Mouse (Mus musculus): ENCODE measurements around the gene Zfp652. TPM values are rescaled to one million over a fixed set of nuclear protein-coding genes. Genes with fewer than 3 reads are reported as not detected.
A peak's percentile ranks its signal among the peaks of the same experiment; 100 is the strongest.
"Not testable (repeated sequence)": the region's sequence is repeated elsewhere in the genome, so short reads cannot be mapped to it uniquely, and the experiment has no call there.

The Zfp652 gene
- 30.0 and 30.1 TPM in 2 replicates for polyA plus RNA-seq (2012; rRNA removed)

- 1% methylated on average over 41 of the region's 103 CpGs for WGBS
These were observed at the start of gene Zfp652 for GRCm38 (mm10) chr11:95712563-95713224. Gene Zfp652, plus strand, starts transcription at chr11:95712673.

GRCm38 (mm10) chr11:95666529-95667149 lies 45.8 kb upstream of the Zfp652 start, which contains the start of gene Phb:
Gene Phb, plus strand, starts transcription at chr11:95666957.
- 1% methylated on average over 25 of the region's 25 CpGs for WGBS
- TF ChIP-seq POLR2A (IDR thresholded peaks at IDR 0.05; ENCODE audit: borderline replicate concordance, insufficient read depth, low read length) (peak; percentile 91; the same call in 1 of the 2 replicates), CTCF (IDR thresholded peaks at IDR 0.05; ENCODE audit: borderline replicate concordance, insufficient read depth, low read depth, low read length) (no peak)
- DNase-seq, result peak; percentile 92 to 98
- no peaks in the 10 kb centered on the region for H3K27me3 ChIP-seq (ENCODE audit: control insufficient read depth, insufficient read depth, low read length)
- H3K4me3 ChIP-seq (replicated peaks; ENCODE audit: insufficient read depth, low read depth, low read length), result peak within 1 kb of the TSS; percentile 84
- no peaks in the 10 kb centered on the region; the same call in none of the 2 replicates for H3K4me1 ChIP-seq (ENCODE audit: control insufficient read depth, insufficient read depth, low read length)
- H3K27ac ChIP-seq (ENCODE audit: insufficient read depth, low read length), result peak within 1 kb of the TSS; percentile 12; the same call in 1 of the 2 replicates

More at GRCm38 (mm10) chr11:95712563-95713224, at the start of gene Zfp652:
- TF ChIP-seq POLR2A (IDR thresholded peaks at IDR 0.05; ENCODE audit: borderline replicate concordance, insufficient read depth, low read length) (peak; percentile 13; the same call in 1 of the 2 replicates), CTCF (IDR thresholded peaks at IDR 0.05; ENCODE audit: borderline replicate concordance, insufficient read depth, low read depth, low read length) (no peak)
- Histone ChIP-seq H3K27me3 (ENCODE audit: control insufficient read depth, insufficient read depth, low read length) (no peaks in the 10 kb centered on the region), H3K4me3 (replicated peaks; ENCODE audit: insufficient read depth, low read depth, low read length) (peak within 1 kb of the TSS; percentile 99), H3K4me1 (ENCODE audit: control insufficient read depth, insufficient read depth, low read length) (0 out of 2 replicates have a peak, but pooled peaks cover 4% of the 10 kb centered on the region), H3K27ac (ENCODE audit: insufficient read depth, low read length) (peak within 1 kb of the TSS; percentile 73)
- DNase-seq, result peak; percentile 93 to 95

GRCm38 (mm10) chr11:95667177-95667576 lies 45.3 kb upstream of the Zfp652 start:
- H3K27ac ChIP-seq (ENCODE audit: insufficient read depth, low read length), result peak overlapping the region; percentile 12; the same call in 1 of the 2 replicates
- 3% methylated on average over 11 of the region's 11 CpGs for WGBS
- H3K4me1 ChIP-seq (ENCODE audit: control insufficient read depth, insufficient read depth, low read length), result no peaks in the 10 kb centered on the region; the same call in 1 of the 2 replicates
- TF ChIP-seq CTCF (IDR thresholded peaks at IDR 0.05; ENCODE audit: borderline replicate concordance, insufficient read depth, low read depth, low read length) (no peak), POLR2A (IDR thresholded peaks at IDR 0.05; ENCODE audit: borderline replicate concordance, insufficient read depth, low read length) (no peak)
- H3K27me3 ChIP-seq (ENCODE audit: control insufficient read depth, insufficient read depth, low read length), result no peaks in the 10 kb centered on the region
- H3K4me3 ChIP-seq (replicated peaks; ENCODE audit: insufficient read depth, low read depth, low read length), result peak overlapping the region; percentile 84
- DNase-seq, result no peak

GRCm38 (mm10) chr11:95668086-95668485 lies 44.4 kb upstream of the Zfp652 start:
- WGBS, result 88% methylated on average over 7 of the region's 7 CpGs

GRCm38 (mm10) chr11:95675498-95675897 lies 37.0 kb upstream of the Zfp652 start:
- no peak for TF ChIP-seq POLR2A (IDR thresholded peaks at IDR 0.05; ENCODE audit: borderline replicate concordance, insufficient read depth, low read length)
- no peak for TF ChIP-seq CTCF (IDR thresholded peaks at IDR 0.05; ENCODE audit: borderline replicate concordance, insufficient read depth, low read depth, low read length)
- Histone ChIP-seq H3K27ac (ENCODE audit: insufficient read depth, low read length) (no peak overlapping the region), H3K27me3 (ENCODE audit: control insufficient read depth, insufficient read depth, low read length) (no peaks in the 10 kb centered on the region), H3K4me3 (replicated peaks; ENCODE audit: insufficient read depth, low read depth, low read length) (no peak overlapping the region), H3K4me1 (ENCODE audit: control insufficient read depth, insufficient read depth, low read length) (0 out of 2 replicates have a peak, but pooled peaks cover 5% of the 10 kb centered on the region)
- WGBS, result 91% methylated on average over 14 of the region's 14 CpGs
- no peak for DNase-seq

More at GRCm38 (mm10) chr11:95668086-95668485, 44.4 kb upstream of the Zfp652 start:
- DNase-seq; H3K27ac ChIP-seq (ENCODE audit: insufficient read depth, low read length); H3K4me1 ChIP-seq (ENCODE audit: control insufficient read depth, insufficient read depth, low read length); H3K4me3 ChIP-seq (replicated peaks; ENCODE audit: insufficient read depth, low read depth, low read length); H3K27me3 ChIP-seq (ENCODE audit: control insufficient read depth, insufficient read depth, low read length): not testable (repeated sequence)

GRCm38 (mm10) chr11:95676307-95676706 lies 36.2 kb upstream of the Zfp652 start:
- Histone ChIP-seq H3K4me3 (replicated peaks; ENCODE audit: insufficient read depth, low read depth, low read length) (no peak overlapping the region), H3K27ac (ENCODE audit: insufficient read depth, low read length) (no peak overlapping the region), H3K27me3 (ENCODE audit: control insufficient read depth, insufficient read depth, low read length) (no peaks in the 10 kb centered on the region), H3K4me1 (ENCODE audit: control insufficient read depth, insufficient read depth, low read length) (0 out of 2 replicates have a peak, but pooled peaks cover 5% of the 10 kb centered on the region)
- TF ChIP-seq CTCF (IDR thresholded peaks at IDR 0.05; ENCODE audit: borderline replicate concordance, insufficient read depth, low read depth, low read length), result no peak
- TF ChIP-seq POLR2A (IDR thresholded peaks at IDR 0.05; ENCODE audit: borderline replicate concordance, insufficient read depth, low read length), result no peak
- DNase-seq, result peak in 1 of 2 experiments; percentile 28
- 37% methylated on average over 6 of the region's 6 CpGs for WGBS

- no peak overlapping the region for H3K4me3 ChIP-seq (replicated peaks; ENCODE audit: insufficient read depth, low read depth, low read length)
- TF ChIP-seq CTCF (IDR thresholded peaks at IDR 0.05; ENCODE audit: borderline replicate concordance, insufficient read depth, low read depth, low read length) (no peak), POLR2A (IDR thresholded peaks at IDR 0.05; ENCODE audit: borderline replicate concordance, insufficient read depth, low read length) (no peak)
- WGBS, result 80% methylated on average over 14 of the region's 14 CpGs
- DNase-seq, result peak in 1 of 2 experiments; percentile 23
- 0 out of 2 replicates have a peak, but pooled peaks cover 5% of the 10 kb centered on the region for H3K4me1 ChIP-seq (ENCODE audit: control insufficient read depth, insufficient read depth, low read length)
- no peak overlapping the region for H3K27ac ChIP-seq (ENCODE audit: insufficient read depth, low read length)
- no peaks in the 10 kb centered on the region for H3K27me3 ChIP-seq (ENCODE audit: control insufficient read depth, insufficient read depth, low read length)
These were observed 34.4 kb upstream of the Zfp652 start for GRCm38 (mm10) chr11:95677925-95678701.
